Mouse (Mus musculus) layer of hippocampus, adult 2 months (tissue): ENCODE measurements around the gene Gstm4. TPM values are rescaled to one million over a fixed set of nuclear protein-coding genes. Genes with fewer than 3 reads are reported as not detected.

ENCODE experiments used
- DNase-seq, 2 experiments: peaks; one replicate each; pipeline ENCODE4 v3.0.0; 2022; ENCODE audit warnings: low spot score in 2 of 2
- H3K27ac ChIP-seq: fragments of 200-600 bp; 2 replicates; pipeline ENCODE4 v1.8.1; 2022
- H3K4me3 ChIP-seq: fragments of 200-600 bp; 2 replicates; pipeline ENCODE4 v1.8.1; 2022; ENCODE audit warnings: mild to moderate bottlenecking
- CTCF ChIP-seq: fragments of 200-600 bp; conservative IDR thresholded peaks from 2 replicates; pipeline ENCODE4 v1.8.1; 2022; ENCODE audit warnings: antibody characterized with exemption, mild to moderate bottlenecking, moderate library complexity
- long read RNA-seq, 2 experiments: library from polyadenylated mRNA; stranded (forward); transcript quantifications; one replicate each; pipeline ENCODE4 v2.0.0; 2021; ENCODE audit warnings: borderline mapping rate in 2 of 2
- total RNA-seq, 2 experiments: library from RNA; stranded (reverse); gene quantifications; 2 replicates each; pipeline ENCODE4 v1.2.3; 2021

The Gstm4 gene
- total RNA-seq, result 10 to 100 TPM; 11.5 to 12.3 TPM
- long read RNA-seq, experiment 1, partial matches to known transcripts, result 1 of 13 reads
- long read RNA-seq, experiment 1, other reads (novel, unspliced or antisense), result 8 of 13 reads
- long read RNA-seq, experiment 2, transcript Gstm4-201 (8 exons, 1,707 nt), result major isoform, 7 of 16 reads
- long read RNA-seq, experiment 2, partial matches to known transcripts, result 1 of 16 reads
- long read RNA-seq, experiment 2, other reads (novel, unspliced or antisense), result 8 of 16 reads

DNA sequence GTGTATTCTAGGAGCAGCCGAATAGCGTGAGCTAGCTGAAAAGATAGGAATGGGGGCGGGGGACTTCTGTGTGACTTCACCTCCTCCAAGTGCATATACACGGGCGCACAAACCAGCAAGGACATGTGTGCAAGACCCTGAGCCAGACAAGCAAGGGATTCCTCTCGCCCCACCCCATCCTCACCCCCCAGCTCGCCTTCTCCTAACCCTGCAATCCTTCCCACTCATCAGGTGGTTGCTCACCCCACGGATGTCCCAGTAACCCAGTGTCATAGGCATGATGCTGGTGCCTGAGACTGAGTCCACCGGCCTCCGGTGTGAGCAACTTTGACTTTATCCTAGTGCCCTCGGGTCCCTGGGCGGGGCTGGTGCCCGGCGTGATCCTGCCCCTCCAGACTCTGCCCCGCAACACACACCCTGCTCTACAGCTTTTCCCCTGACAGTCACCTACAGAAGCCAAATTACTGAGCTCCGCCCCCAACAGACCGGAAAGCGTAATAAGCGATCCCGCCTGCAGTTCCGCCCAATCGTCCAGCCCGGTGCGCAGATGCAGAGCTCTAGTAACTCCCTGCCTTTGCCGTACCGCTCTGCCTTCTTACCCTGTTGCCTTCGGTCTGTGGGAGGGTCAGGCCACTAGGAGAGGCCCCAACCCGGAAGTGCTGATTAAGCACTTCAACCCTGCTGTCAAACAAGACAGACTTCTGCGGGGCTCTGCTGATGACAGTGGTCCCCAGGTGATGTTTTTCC is at the start of gene Gstm4:
Gene Gstm4, minus strand, starts transcription at position 501 of the 747 bp plus-strand sequence.
- peak; percentile 86 to 91 for DNase-seq
- peak within 1 kb of the TSS; percentile 90 for H3K27ac ChIP-seq
- peak within 1 kb of the TSS; percentile 77 for H3K4me3 ChIP-seq
- peak; percentile 59 for TF ChIP-seq CTCF

DNA sequence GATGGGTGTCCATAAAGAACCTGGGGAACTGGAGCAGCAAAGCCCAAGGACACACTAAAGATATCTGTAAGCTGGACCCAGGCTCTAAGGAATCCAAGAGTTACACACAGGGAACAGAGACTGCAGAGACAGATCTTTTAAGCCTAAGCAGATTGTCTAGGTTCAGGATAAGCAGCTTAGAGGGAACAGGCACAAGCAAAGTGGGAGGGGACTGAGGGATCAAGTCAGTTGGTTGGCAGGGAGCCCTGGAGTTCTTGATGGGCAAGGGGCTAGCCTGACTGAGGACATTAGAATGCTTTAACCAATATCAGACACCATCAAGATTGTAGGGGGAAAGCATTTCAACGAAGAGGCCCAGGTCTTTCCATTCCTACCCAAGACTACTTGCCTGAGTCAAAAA is 49.5 kb upstream of the Gstm4 start:
- Histone ChIP-seq H3K27ac (no peak overlapping the region), H3K4me3 (no peak overlapping the region)
- DNase-seq, result no peak
- no peak for TF ChIP-seq CTCF

DNA sequence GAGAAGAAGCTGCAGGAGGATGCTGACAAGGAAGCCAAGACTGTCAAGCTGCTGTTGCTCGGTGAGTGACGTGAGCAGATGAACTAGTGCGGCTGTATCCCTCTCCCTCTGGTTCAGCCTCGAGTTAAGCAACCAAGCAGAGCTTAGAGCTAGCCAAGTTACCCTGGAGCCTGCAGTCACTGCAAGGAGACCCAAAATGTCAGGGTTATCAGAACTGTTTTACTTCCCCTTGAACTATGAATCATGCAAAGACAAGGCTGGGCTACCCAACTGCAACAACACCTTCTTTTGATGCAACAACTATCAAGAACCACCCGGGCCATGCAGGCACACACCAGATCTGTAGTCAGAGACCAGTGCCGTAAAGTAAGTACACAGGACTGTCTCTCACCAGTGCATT is 48.6 kb upstream of the Gstm4 start:
- no peak for DNase-seq

DNA sequence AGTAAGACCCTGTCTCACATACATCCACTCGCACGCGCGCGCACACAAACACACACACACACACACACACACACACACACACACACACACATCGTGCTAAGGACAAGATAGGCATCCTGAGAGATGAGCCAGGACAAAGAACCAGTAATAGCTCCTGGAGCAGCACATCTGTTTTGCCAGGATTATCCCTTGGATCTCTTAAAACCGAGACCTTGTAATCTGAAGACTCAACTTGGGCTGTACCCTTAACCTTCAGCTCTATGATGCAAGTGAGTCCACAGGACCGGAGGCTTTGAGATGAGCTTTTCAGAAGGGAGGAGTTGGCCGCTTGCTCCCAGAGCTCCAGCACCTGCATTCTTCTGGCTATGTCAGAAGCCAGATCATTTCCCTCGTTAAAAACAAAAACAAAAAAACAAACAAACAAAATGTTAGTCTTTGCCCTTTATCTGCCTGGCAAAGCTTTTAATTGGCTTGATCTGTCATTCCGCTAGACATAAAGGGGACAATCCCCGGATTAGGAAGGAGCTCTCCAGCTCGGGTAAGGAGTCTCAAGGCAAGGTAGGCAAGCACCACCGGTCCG is 47.9 kb upstream of the Gstm4 start, which contains the start of gene Gnat2:
Gene Gnat2, plus strand, starts transcription at position 254 of the 580 bp plus-strand sequence.
- no peak within 1 kb of the TSS for H3K4me3 ChIP-seq
- H3K27ac ChIP-seq, result no peak within 1 kb of the TSS
- DNase-seq, result no peak
- no peak for TF ChIP-seq CTCF

More for the DNA sequence above, 48.6 kb upstream of the Gstm4 start:
- TF ChIP-seq CTCF, result no peak
- Histone ChIP-seq H3K27ac (no peak overlapping the region), H3K4me3 (no peak overlapping the region)

DNA sequence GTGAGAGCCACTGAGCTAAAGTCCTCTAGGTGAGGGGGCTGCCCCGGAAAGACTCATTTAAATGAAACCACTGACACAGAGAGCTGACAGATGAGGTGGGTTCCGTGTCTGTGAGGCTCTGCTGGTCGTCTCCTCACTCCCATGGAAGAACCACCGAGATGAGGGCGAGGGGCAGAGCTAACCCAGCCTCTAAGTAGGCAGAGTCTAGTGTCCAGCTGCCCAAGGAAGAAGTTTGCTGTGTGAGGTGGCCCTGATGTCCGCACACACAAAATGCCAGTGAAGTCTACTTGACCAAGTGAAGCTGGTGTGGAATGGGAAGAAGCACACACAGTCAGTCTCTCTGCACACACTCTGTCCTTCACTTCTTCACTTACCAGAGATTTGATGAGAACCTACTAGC is 47.3 kb upstream of the Gstm4 start:
- H3K27ac ChIP-seq, result no peak overlapping the region
- DNase-seq, result no peak
- H3K4me3 ChIP-seq, result no peak overlapping the region
- no peak for TF ChIP-seq CTCF

DNA sequence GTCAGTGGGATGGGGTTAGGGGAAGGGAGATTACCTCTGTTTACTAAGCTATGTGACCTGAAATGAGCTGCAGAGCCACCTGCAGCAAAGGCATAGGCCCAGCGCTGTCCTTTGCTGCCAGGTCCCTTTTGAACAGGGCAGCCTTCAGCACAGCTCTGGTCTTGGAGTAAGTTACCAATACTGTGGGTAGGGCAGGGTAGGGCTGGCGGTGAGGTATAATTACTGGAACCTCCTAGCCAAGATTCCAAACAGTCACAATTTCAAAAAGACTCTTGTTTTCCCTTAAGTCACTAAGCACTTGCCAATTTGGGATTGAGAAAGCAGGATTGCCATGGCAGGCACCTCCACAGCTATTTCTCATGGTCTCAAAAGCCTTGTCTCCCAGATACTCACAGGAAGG is 45.9 kb upstream of the Gstm4 start:
- Histone ChIP-seq H3K4me3 (no peak overlapping the region), H3K27ac (no peak overlapping the region)
- no peak for DNase-seq
- no peak for TF ChIP-seq CTCF

DNA sequence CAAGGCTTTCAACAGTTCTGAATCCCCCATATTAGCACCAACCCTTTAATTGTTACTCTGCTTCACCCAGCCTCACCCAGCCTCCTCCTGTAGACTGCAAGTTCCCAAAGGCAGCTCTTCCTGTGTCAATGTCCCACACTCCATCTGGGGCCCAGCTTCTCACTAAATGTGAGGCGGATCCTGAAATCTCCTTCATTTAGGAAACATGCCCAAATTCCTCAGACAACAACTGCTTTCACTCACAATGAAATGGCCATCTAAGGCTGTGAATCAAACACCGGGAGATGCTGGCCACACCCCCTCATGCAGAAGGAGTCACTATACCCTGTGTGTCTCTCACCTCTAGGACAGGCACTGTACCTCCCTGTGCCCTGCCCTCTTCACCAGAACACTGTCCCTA is 45.2 kb upstream of the Gstm4 start:
- no peak overlapping the region for H3K4me3 ChIP-seq
- TF ChIP-seq CTCF, result no peak
- DNase-seq, result no peak
- H3K27ac ChIP-seq, result no peak overlapping the region

DNA sequence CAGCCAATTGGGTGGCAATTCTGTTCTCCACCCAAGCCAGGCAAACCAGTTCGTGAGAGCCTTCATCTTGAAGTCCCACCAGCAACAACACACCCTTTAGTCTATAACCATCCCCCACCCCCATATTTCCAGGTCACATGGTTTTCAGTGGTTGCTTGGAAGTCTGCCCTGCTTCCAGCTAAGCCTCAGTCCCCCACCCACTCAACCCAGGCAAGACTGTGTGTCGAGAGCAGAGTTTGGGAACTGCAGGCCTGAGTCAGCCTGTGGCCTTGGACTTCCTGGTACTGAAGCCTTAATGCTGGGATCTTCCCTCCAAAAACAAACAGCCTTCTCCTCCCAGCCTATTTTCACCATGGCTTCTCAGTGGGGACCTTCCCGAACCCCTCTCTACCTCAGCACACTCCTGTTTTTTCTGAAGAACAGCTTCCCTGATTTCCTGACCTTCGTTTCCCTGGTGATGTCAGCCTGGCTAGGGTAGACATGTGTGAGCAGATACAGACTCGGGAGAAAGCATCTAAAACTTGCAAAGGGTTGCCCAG is 44.2 kb upstream of the Gstm4 start:
- TF ChIP-seq CTCF, result no peak
- DNase-seq, result no peak
- H3K4me3 ChIP-seq, result no peak overlapping the region

DNA sequence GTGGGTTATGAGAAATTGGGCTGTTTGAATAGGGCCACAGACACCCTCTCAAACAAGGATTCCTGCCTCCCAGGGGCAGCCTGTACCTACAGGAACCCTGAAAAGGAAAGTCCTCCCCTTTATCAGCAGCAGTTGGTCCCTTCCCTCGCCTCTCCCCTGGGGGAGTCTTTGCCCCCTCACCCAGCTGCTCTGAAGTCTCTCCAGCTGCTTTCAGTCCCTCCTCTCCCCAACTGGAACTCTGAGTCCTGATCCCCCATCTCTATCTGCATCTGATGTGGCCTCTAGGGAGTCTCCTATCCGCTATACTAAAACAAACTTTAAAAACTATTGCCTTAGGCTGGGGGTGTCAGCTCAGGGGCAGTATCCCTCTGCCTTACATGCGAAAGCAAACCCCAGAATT is 42.6 kb upstream of the Gstm4 start:
- Histone ChIP-seq H3K4me3 (no peak overlapping the region), H3K27ac (no peak overlapping the region)
- no peak for DNase-seq
- no peak for TF ChIP-seq CTCF

More for the DNA sequence above, 44.2 kb upstream of the Gstm4 start:
- H3K27ac ChIP-seq, result peak overlapping the region; percentile 53; the same call in 1 of the 2 replicates

DNA sequence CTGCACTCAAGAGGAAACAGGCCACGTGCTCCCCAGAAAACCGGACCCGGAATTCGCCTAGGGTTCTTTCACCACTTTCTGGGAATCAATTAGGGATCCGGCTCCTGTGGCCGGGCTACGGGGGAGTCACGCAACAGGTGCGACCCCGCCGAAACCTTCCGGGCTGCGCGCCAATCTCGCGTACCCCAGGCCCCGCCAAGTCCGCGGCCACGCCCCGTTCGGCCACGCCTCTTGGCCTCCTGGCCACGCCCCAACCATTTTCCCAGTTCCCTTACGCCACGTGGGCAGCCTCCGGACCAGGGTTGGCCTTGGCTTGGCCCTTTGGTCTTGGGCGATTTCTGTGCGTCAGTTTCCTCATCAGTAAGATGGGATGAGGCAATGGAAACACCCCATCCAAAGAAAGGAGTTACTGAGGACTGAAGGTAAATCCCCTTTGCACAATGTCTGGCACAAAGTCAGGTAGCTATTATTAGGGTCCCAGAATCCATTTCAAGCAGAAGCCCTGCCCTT is 41.8 kb upstream of the Gstm4 start, which contains the start of gene Ampd2:
Gene Ampd2, minus strand, starts transcription at position 182 of the 510 bp plus-strand sequence.
- TF ChIP-seq CTCF, result no peak
- Histone ChIP-seq H3K4me3 (peak within 1 kb of the TSS; percentile 71), H3K27ac (peak within 1 kb of the TSS; percentile 94)
- DNase-seq, result peak in 1 of 2 experiments; percentile 41

DNA sequence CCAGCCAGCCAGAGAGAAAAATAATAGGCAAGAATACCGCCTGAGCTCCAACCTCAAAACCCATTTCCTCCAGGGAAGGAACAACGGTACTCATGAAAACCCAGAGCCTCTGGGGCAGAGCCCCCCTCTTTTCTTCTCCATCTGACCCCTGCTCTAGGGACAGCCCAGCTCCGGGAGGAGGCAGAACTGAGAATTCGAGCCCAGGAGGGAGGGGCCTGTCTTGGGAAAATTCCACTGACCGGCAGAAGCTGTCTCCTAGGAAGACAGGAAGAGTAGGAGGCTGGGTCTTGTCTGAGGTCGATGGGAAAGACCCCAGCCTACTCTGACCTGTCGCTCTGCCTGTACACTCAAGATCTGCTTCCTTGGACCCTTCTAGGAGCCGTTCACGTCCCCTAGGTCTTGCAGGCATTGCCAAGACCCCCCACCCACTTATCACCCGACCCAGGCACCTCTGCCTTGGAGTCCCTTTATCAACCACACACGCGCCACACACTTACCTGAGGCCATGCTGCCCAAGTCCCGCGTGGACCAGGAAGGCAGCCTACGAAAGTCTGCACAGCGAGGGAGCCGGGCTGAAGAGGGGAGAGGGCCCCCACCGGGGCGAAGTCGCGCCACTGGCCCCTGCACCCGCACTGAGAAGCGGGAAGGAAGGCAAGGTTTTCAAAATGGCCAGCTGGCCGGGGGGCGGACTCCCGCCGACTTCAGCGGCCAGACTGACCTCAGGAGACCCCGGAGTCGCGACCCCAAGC is 41.2 kb upstream of the Gstm4 start:
- Histone ChIP-seq H3K4me3 (peak overlapping the region; percentile 71), H3K27ac (peak overlapping the region; percentile 94)
- TF ChIP-seq CTCF, result no peak
- DNase-seq, result peak; percentile 47 to 58

DNA sequence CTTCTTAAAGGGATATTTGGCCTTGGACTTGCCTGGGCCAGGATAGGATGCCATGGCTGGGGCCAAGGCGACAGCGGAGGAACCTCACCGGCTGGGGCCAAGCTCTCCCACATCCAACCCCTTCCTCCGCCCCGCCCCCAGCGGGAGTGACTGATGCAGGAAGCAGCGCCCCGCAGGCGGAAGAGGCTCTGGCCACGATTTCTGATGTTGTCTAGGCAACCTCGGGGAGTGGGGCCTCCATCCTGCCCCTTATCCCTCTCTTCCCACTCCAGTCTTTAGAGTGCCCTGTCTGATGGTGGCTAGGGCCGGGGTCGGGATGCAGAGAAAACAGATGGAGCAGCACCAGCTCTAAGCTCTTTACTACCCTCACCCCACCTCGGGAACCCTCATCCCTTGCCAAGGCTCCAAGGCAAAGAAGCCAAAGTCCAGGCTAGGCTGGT is 40.6 kb upstream of the Gstm4 start:
- peak; percentile 57 for TF ChIP-seq CTCF
- peak; percentile 90 to 91 for DNase-seq
- H3K4me3 ChIP-seq, result peak overlapping the region; percentile 71
- H3K27ac ChIP-seq, result peak overlapping the region; percentile 94
